Mouse (Mus musculus) heart, embryonic 11.5 days (tissue): ENCODE results near the gene 4930442H23Rik. TPM values are rescaled to one million over a fixed set of nuclear protein-coding genes. Genes with fewer than 3 reads are reported as not detected.
A peak's percentile ranks its signal among the peaks of the same experiment; 100 is the strongest.

ENCODE experiments used
- ATAC-seq: fragments of 200-750 bp; cut with Nextera tagmentation; replicated peaks from 2 replicates; pipeline ENCODE4 v1.8.0; 2017; ENCODE audit warnings: moderate library complexity; ENCODE audit not compliant: insufficient number of reproducible peaks, low FRiP score, low TSS enrichment
- H3K27ac ChIP-seq: fragments of 300-500 bp; sonication (generic); 2 replicates; pipeline ENCODE4 v1.5.1; 2014; ENCODE audit warnings: mild to moderate bottlenecking, low read depth, low read length
- H3K27me3 ChIP-seq: fragments of 300-500 bp; sonication (generic); 2 replicates; pipeline ENCODE4 v1.6.1; 2014; ENCODE audit warnings: mild to moderate bottlenecking, low read length, mixed read lengths; ENCODE audit not compliant: control insufficient read depth, insufficient read depth
- H3K36me3 ChIP-seq: fragments of 300-500 bp; sonication (generic); 2 replicates; pipeline ENCODE4 v1.6.1; 2014; ENCODE audit warnings: mild to moderate bottlenecking, low read length, moderate library complexity, mixed read lengths; ENCODE audit not compliant: control insufficient read depth, insufficient read depth
- H3K4me1 ChIP-seq: fragments of 300-500 bp; sonication (generic); 2 replicates; pipeline ENCODE4 v1.6.1; 2014; ENCODE audit warnings: low read length; ENCODE audit not compliant: control insufficient read depth, insufficient read depth
- H3K4me2 ChIP-seq: fragments of 300-500 bp; sonication (generic); 2 replicates; pipeline ENCODE4 v1.6.1; 2014; ENCODE audit warnings: mild to moderate bottlenecking, moderate library complexity
- H3K4me3 ChIP-seq: fragments of 300-500 bp; sonication (generic); 2 replicates; pipeline ENCODE4 v1.5.1; 2014; ENCODE audit warnings: low read depth, low read length
- H3K9ac ChIP-seq: fragments of 300-500 bp; sonication (generic); 2 replicates; pipeline ENCODE4 v1.6.1; 2014; ENCODE audit warnings: mild to moderate bottlenecking, low read depth, low read length, moderate library complexity
- H3K9me3 ChIP-seq: fragments of 300-500 bp; sonication (generic); replicated peaks from 2 replicates; pipeline ENCODE4 v1.6.1; 2016; ENCODE audit warnings: low read length; ENCODE audit not compliant: control insufficient read depth
- WGBS: fragments of 180-500 bp; shearing (Covaris S2); extraction: QIAGEN DNeasy Blood & Tissue Kit; methylation state at CpG from one replicate; pipeline ENCODE4 v1.1.7; 2014; ENCODE audit not compliant: insufficient replicate concordance; 5-methylcytosine and 5-hydroxymethylcytosine counted together
- polyA plus RNA-seq: library from polyadenylated mRNA; unstranded; fragments of >200 nt; fragmentation: Nextera tagmentation; extraction: Ambion mirVana; gene quantifications from 2 replicates; pipeline ENCODE4 v1.2.1, GENCODE M21; 2014

Gene 4930442H23Rik
- polyA plus RNA-seq, 1 experiment from 2014 or later = 0.21 TPM

DNA sequence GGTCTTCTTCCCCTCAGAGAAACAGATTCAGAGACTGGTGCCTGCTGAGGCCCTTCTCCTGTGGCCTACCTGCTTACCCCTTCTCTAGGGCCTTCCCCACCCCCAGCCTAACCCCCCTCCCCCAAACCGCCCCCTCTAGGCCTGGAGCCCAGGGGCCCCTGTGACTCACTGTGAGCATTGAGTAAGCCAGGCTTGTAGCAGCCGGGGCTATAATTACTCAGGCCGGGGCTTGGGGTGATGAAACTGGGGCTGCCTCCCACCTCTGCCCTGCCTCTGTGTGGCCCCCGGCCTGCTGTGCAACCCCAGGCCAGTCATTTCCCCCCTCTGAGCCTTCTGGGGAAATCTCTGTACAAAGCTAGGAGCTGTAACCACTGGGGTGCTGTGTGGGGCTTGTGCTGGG is 37.4 kb downstream of the 4930442H23Rik start:
- H3K4me2 ChIP-seq = no peak overlapping the region
- no peaks in the 10 kb centered on the region for H3K9me3 ChIP-seq
- ATAC-seq = no peak
- 88% methylated on average over 4 of the region's 4 CpGs for WGBS
- no peaks in the 10 kb centered on the region for H3K27me3 ChIP-seq
- H3K4me1 ChIP-seq = peaks cover 25% of the 10 kb centered on the region
- no peak overlapping the region for H3K4me3 ChIP-seq
- H3K9ac ChIP-seq = no peak overlapping the region
- no peak overlapping the region for H3K27ac ChIP-seq
- peaks cover 64% of the 10 kb centered on the region for H3K36me3 ChIP-seq

DNA sequence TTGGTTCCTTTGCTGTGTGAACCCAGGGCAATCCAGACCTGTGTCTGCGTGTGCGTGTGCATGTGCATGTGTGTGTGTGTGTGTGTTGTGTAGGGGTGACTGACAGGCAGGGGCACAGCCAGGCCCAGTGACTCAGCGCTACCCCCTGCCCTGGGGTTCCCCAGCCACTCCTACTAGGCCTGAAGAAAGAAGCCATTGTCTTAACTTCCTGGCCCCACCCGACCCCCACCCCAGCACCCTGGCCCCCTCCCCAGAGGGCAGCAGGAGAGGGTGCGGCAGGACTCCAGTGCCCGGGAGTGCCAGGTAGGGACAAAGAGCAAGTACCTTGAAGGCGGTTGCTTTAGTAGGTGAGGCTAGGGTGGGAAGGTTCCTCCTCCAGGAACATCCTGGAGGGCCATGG is 37.9 kb downstream of the 4930442H23Rik start:
- peaks cover 64% of the 10 kb centered on the region for H3K36me3 ChIP-seq
- no peak overlapping the region for H3K9ac ChIP-seq
- no peaks in the 10 kb centered on the region for H3K9me3 ChIP-seq
- ATAC-seq = no peak
- no peaks in the 10 kb centered on the region for H3K27me3 ChIP-seq
- WGBS = 86% methylated on average over 7 of the region's 7 CpGs
- no peak overlapping the region for H3K27ac ChIP-seq
- H3K4me3 ChIP-seq = no peak overlapping the region
- H3K4me1 ChIP-seq = peaks cover 30% of the 10 kb centered on the region
- H3K4me2 ChIP-seq = no peak overlapping the region

DNA sequence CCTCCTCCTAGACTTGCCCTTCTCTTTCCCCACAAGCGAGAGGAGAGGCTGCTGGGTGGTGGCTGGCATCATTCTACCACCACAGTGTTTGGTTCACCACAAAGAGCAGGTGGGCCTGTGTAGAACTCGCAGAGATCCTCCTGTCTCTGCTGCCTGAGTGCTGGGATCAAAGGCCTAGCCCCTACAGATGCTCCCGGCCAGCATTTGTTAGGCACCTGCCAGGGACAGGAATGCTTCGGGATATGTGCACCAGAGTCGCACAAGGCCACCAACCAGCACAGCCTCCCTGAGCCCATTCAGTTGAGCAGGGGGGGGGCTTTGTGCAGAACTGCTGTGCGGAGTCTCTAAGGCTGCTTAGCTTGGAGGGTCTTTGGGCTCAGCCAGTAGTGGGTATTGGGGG is 38.3 kb downstream of the 4930442H23Rik start:
- Histone ChIP-seq H3K27ac (no peak overlapping the region), H3K4me3 (no peak overlapping the region), H3K9ac (no peak overlapping the region), H3K4me2 (no peak overlapping the region), H3K36me3 (peaks cover 63% of the 10 kb centered on the region), H3K9me3 (no peaks in the 10 kb centered on the region), H3K27me3 (no peaks in the 10 kb centered on the region), H3K4me1 (peaks cover 35% of the 10 kb centered on the region)
- WGBS = 94% methylated on average over 6 of the region's 6 CpGs
- ATAC-seq = no peak

DNA sequence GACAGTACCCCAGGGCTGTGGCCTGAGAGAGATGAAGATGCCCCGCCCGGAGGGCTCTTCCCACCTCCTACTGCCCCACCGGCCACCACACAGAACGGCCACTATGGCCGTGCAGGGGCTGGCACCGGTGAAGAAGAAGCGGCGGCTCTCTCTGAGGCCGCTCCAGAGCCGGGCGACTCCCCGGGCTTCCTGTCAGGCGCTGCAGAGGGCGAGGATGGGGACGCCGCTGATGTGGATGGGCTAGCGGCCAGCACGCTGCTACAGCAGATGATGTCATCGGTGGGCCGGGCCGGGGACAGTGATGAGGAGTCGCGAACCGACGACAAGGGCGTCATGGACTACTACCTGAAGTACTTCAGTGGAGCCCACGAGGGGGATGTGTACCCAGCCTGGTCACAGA is 39.0 kb downstream of the 4930442H23Rik start:
- no peak overlapping the region for H3K4me3 ChIP-seq
- H3K36me3 ChIP-seq = peaks cover 59% of the 10 kb centered on the region
- peaks cover 41% of the 10 kb centered on the region for H3K4me1 ChIP-seq
- 89% methylated on average over 27 of the region's 27 CpGs for WGBS
- ATAC-seq = no peak
- no peak overlapping the region for H3K9ac ChIP-seq
- no peak overlapping the region for H3K4me2 ChIP-seq
- H3K27ac ChIP-seq = no peak overlapping the region
- no peaks in the 10 kb centered on the region for H3K27me3 ChIP-seq
- no peaks in the 10 kb centered on the region for H3K9me3 ChIP-seq

DNA sequence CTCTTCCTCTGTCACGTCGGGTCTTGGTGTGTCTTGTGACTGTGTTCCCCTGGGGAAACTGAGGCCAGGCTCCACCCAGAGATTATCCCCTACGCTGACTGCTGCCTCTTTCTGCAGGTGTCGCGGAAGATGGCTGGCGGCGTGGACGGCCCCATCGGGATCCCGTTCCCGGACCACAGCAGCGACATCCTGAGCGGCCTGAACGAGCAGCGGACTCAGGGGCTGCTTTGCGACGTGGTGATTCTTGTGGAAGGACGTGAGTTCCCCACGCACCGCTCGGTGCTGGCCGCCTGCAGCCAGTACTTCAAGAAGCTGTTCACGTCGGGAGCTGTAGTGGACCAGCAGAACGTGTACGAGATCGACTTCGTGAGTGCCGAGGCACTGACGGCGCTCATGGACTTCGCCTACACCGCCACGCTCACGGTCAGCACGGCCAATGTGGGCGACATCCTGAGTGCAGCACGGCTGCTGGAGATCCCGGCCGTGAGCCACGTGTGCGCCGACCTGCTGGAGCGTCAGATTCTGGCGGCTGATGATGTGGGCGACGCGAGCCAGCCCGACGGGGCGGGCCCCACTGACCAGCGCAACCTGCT is 39.7 kb downstream of the 4930442H23Rik start:
- ATAC-seq = no peak

DNA sequence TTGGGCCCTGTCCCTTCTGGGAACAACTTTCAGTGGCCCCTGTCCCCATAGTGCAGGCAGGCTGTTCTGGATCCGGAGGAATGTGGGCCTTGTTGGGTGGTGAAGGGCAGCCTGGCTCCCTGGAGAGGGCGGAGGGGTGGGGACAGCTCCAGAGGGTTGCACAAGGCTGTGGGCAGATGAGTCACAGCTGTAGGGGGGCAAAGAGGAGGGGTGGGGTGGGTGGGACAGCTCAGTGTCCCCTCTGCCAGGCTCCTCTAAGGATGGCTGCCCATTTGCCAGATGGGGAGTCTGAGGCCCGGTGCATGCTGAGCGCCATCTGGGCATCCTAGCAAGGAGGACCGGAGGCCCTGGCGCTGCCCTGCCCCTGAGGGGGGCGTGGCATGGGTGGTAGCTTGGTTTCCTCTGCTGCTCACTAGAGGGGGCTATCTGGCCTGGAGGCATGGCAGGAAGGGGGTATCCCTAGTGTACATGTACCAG is 40.5 kb downstream of the 4930442H23Rik start:
- Histone ChIP-seq H3K4me1 (peaks cover 51% of the 10 kb centered on the region), H3K27me3 (no peaks in the 10 kb centered on the region), H3K4me3 (no peak overlapping the region), H3K36me3 (peaks cover 46% of the 10 kb centered on the region), H3K4me2 (no peak overlapping the region), H3K27ac (peak overlapping the region; percentile 35; the same call in 1 of the 2 replicates), H3K9ac (peak overlapping the region; percentile 59), H3K9me3 (no peaks in the 10 kb centered on the region)
- WGBS = 89% methylated on average over 7 of the region's 7 CpGs
- no peak for ATAC-seq

More for the DNA sequence above, 39.7 kb downstream of the 4930442H23Rik start:
- peaks cover 53% of the 10 kb centered on the region for H3K36me3 ChIP-seq
- no peak overlapping the region for H3K4me2 ChIP-seq
- no peak overlapping the region for H3K27ac ChIP-seq
- H3K9ac ChIP-seq = no peak overlapping the region
- WGBS = 93% methylated on average over 52 of the region's 52 CpGs
- H3K9me3 ChIP-seq = no peaks in the 10 kb centered on the region
- peaks cover 48% of the 10 kb centered on the region for H3K4me1 ChIP-seq
- no peaks in the 10 kb centered on the region for H3K27me3 ChIP-seq
- H3K4me3 ChIP-seq = no peak overlapping the region

DNA sequence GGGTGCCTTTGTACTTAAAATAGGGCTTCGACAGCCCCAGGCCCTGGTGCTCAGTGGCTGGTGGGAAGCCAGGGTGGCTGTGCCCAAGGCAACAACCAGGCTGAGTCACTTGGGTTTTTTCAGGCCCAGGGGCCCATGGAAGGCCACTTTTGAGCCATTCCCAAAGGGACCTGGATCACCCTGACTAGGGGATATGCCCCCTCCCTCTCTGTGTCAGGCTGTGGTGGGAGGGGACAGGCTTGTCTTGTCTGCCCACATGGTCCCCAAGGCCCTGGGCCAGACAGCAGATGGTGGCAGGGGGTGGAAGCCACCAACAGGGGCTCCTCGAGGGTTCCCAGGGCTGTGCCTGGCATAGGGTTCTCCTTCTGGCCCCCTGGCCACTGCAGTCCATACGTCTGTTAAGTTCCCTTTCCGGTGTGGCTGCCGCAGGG is 41.1 kb downstream of the 4930442H23Rik start:
- no peak for ATAC-seq
- no peaks in the 10 kb centered on the region for H3K27me3 ChIP-seq
- H3K9me3 ChIP-seq = no peaks in the 10 kb centered on the region
- peak overlapping the region; percentile 59 for H3K9ac ChIP-seq
- H3K4me3 ChIP-seq = no peak overlapping the region
- H3K4me1 ChIP-seq = peaks cover 51% of the 10 kb centered on the region
- H3K36me3 ChIP-seq = peaks cover 41% of the 10 kb centered on the region
- peak overlapping the region; percentile 35; the same call in 1 of the 2 replicates for H3K27ac ChIP-seq
- peak overlapping the region; percentile 16; the same call in 1 of the 2 replicates for H3K4me2 ChIP-seq
- WGBS = 76% methylated on average over 5 of the region's 5 CpGs

DNA sequence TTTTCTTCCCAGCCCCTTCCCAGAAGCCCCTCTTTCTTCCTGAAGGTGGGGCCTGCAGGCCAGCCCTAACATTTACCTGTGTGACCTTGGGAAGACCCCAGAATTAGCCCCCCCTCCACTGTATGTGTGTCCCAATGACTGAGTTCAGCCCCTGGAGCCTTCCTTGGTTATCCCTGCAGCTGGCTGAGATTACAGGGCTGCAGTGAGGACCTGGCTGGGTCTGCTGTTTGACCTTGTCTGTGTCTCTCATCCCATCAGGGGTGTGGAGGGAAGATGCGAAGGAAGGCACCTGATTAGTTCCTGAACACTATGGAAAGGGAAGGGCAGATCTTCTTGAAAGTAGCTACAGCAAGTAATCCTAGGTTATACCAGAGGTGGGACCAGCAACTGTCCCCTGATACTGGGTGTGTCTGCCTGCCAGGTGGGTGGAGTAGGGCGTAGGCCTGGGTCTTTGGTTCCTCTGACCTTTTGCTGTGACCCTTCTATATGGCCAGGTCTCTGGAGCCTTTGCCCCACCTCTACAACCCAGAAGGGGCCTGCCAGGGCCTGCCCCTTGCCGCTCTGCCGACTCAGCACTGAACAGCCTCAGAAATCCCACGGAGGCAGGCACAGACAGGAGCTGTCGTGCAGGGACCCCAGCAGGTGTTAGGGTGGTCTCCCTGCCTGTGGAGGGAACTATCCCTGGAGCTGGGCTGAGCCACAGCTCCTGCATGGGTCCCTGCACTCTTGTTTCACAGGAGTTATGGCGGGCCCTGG is 42.0 kb downstream of the 4930442H23Rik start:
- peak overlapping the region; percentile 41; the same call in 1 of the 2 replicates for H3K27ac ChIP-seq
- ATAC-seq = no peak

More for the DNA sequence above, 42.0 kb downstream of the 4930442H23Rik start:
- H3K9me3 ChIP-seq = no peaks in the 10 kb centered on the region
- H3K9ac ChIP-seq = peak overlapping the region; percentile 34; the same call in 1 of the 2 replicates
- H3K4me3 ChIP-seq = no peak overlapping the region
- peaks cover 51% of the 10 kb centered on the region for H3K4me1 ChIP-seq
- WGBS = 77% methylated on average over 7 of the region's 7 CpGs
- peak overlapping the region; percentile 80 for H3K4me2 ChIP-seq
- H3K27me3 ChIP-seq = no peaks in the 10 kb centered on the region
- peaks cover 32% of the 10 kb centered on the region for H3K36me3 ChIP-seq
